Mouse (Mus musculus) left cerebral cortex, postnatal 4 days (tissue): ENCODE results near the gene Bub3. TPM values are rescaled to one million over a fixed set of nuclear protein-coding genes. Genes with fewer than 3 reads are reported as not detected.

Experiments
- total RNA-seq, 2 experiments: library from RNA; stranded (reverse); gene quantifications; 2 replicates each; pipeline ENCODE4 v1.2.3; 2021

The Bub3 gene
- total RNA-seq, 2 experiments from 2014 or later = 56.6 to 59.5 TPM

Other genes with a start within 250 kb of the Bub3 start
- under 1 TPM; 0.16 to 0.20 TPM for gene Cuzd1, start 237.9 kb upstream of the Bub3 start, total RNA-seq
- gene Fam24b, start 230.7 kb upstream of the Bub3 start, total RNA-seq = not detected
- gene Fam24a, start 226.4 kb upstream of the Bub3 start, total RNA-seq = not detected
- 10 to 100 TPM; 26.0 to 30.4 TPM for gene 2310057M21Rik, start 197.5 kb upstream of the Bub3 start, total RNA-seq
- 10 to 100 TPM; 22.7 to 25.2 TPM for gene Pstk, start 189.1 kb upstream of the Bub3 start, total RNA-seq
- 10 to 100 TPM; 40.2 to 45.7 TPM for gene Ikzf5, start 149.7 kb upstream of the Bub3 start, total RNA-seq
- 10 to 100 TPM; 81.7 to 88.6 TPM for gene Acadsb, start 149.6 kb upstream of the Bub3 start, total RNA-seq
- gene Hmx3, start 17.4 kb upstream of the Bub3 start, total RNA-seq = not detected
- not detected for gene Hmx2, start 11.4 kb upstream of the Bub3 start, total RNA-seq